Mouse (Mus musculus): ENCODE measurements around the gene Rab33a. TPM values are rescaled to one million over a fixed set of nuclear protein-coding genes. Genes with fewer than 3 reads are reported as not detected.

The Rab33a gene
- polyA plus RNA-seq (2017; shearing (Covaris generic)) = 0.30 TPM

DNA sequence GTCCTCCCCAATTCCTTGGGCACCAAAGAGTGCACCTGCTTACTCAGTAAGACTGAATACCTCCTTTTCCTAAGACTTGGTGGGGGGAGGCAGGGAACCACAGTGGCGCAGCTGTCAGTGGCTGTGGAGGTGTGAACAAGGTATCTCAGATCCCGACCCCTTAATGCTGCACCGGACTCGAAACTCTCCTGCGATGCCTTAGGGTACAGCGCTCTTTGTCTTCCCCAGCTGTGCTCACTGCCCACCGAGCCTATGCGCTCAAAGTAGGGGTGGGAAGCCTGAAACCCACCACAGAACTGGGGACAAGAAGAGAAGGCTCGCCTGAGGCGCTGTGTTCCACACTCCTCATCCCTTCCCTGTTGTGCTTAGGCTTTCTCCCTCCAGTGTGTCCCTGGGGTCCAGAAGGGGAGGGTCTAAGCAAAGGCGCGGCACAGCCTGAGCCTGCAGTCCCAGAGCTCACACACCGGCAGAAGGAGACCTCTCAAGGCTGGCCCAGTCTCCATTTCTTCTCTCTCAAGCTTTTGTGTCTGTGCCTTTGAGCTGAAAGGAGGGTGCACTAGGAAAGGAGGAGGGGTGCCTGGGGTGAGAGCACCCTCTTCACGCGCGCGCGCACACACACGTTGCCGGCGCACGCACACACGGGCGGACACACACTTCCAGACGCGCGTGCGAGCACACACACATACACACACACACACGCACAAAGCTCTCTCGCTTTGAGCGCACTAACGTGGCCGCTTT lies at the start of gene Rab33a:
Gene Rab33a (plus strand): TSS at position 478 of the 741 bp plus-strand sequence.

GRCm38 (mm10) chrX:48513166-48513807 lies 5.8 kb upstream of the Rab33a start, which contains the start of gene Aifm1:
TSS of gene Aifm1 (minus strand) at chrX:48513563.

Other genes starting within 250 kb of the Rab33a start
- gene Bcorl1, start 177.9 kb upstream of the Rab33a start, polyA plus RNA-seq (2017; shearing (Covaris generic)) = 3.1 TPM
- 64.1 TPM for gene Elf4, start 56.2 kb upstream of the Rab33a start, polyA plus RNA-seq (2017; shearing (Covaris generic))
- gene Aifm1, start 5.7 kb upstream of the Rab33a start, polyA plus RNA-seq (2017; shearing (Covaris generic)) = 28.2 TPM
- 12.7 TPM for gene Zfp280c, start 75.2 kb downstream of the Rab33a start, polyA plus RNA-seq (2017; shearing (Covaris generic))
- 2.9 TPM for gene Slc25a14, start 104.1 kb downstream of the Rab33a start, polyA plus RNA-seq (2017; shearing (Covaris generic))
- not detected for gene Gpr119, start 155.2 kb downstream of the Rab33a start, polyA plus RNA-seq (2017; shearing (Covaris generic))
- gene Rbmx2, start 175.7 kb downstream of the Rab33a start, polyA plus RNA-seq (2017; shearing (Covaris generic)) = 12.2 TPM